Mouse (Mus musculus): ENCODE data around the gene Gm42906. TPM values are rescaled to one million over a fixed set of nuclear protein-coding genes. Genes with fewer than 3 reads are reported as not detected.

The Gm42906 gene
- total RNA-seq, 2 experiments from 2014 or later, result not detected

- DNase-seq (ENCODE audit: low spot score in 2 of 2), result no peak
Observed at GRCm38 (mm10) chr5:151154780-151155179, 273.2 kb downstream of the Gm42906 start.

GRCm38 (mm10) chr5:151154030-151154429 is 273.9 kb downstream of the Gm42906 start:
- DNase-seq (ENCODE audit: low spot score in 2 of 2), result no peak

DNA sequence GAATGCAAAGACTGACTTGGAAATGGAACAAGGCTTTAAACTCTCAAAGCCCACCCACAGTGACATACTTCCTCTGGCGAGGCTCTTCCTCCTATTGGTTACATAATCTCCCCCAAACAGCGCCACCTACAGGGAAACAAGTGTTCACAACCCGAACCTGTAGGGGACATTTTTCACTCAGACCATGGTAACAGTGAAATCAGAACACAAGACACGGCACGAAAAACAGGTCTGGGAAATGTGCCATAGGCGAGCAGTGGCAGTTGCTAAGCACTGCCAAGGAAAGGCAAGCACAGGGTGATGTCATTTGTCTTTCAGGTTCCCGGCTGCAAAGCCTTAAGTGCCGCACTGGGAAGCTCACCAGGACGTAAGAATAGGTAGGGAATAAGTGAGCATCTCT is 276.4 kb downstream of the Gm42906 start:
- DNase-seq (ENCODE audit: low spot score in 2 of 2), result peak; percentile 43 to 48

GRCm38 (mm10) chr5:151149509-151149908 is 278.5 kb downstream of the Gm42906 start:
- no peak for DNase-seq (ENCODE audit: low spot score in 2 of 2)

- no peak for DNase-seq (ENCODE audit: low spot score in 2 of 2)
Observed at GRCm38 (mm10) chr5:151148079-151148478, 279.9 kb downstream of the Gm42906 start.

DNA sequence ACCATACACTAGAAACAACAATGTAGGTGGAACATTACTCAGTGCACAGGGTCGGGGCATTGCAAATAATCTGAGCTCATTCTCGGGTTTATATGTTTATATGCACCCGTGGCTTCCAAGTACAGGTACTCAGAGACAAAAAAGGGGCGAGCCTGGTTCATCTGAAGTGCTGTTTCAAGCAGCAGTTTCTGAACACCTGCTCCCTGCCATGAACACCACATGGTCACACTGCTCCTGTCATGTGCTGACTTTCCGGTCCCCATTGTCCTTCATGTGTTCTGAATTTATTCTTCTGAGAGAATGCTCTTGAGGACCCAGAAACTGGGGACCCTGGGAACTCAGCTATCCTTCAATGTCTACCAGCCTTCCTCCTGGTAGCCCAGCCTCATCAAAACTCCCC is 282.2 kb downstream of the Gm42906 start:
- no peak for DNase-seq (ENCODE audit: low spot score in 2 of 2)

DNA sequence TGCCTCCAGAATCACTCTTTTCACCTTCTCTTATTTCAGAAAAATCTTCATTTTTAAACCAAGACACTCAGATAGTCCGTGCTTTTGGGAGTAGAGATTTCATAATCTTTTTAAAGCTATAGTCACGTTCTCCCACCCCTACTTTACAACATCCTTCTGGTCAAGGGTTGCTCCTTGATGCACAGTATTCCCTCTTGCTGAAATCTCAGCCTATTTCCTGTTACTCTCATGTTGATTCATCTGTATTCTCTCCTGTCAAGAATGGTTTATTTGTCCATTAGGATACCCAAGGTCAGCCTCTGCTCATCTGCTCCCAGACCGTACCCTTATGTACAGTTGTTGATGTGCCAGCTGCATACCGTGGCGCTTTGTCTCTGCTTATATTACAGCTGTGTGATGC is 284.0 kb downstream of the Gm42906 start:
- no peak for DNase-seq (ENCODE audit: low spot score in 2 of 2)

DNA sequence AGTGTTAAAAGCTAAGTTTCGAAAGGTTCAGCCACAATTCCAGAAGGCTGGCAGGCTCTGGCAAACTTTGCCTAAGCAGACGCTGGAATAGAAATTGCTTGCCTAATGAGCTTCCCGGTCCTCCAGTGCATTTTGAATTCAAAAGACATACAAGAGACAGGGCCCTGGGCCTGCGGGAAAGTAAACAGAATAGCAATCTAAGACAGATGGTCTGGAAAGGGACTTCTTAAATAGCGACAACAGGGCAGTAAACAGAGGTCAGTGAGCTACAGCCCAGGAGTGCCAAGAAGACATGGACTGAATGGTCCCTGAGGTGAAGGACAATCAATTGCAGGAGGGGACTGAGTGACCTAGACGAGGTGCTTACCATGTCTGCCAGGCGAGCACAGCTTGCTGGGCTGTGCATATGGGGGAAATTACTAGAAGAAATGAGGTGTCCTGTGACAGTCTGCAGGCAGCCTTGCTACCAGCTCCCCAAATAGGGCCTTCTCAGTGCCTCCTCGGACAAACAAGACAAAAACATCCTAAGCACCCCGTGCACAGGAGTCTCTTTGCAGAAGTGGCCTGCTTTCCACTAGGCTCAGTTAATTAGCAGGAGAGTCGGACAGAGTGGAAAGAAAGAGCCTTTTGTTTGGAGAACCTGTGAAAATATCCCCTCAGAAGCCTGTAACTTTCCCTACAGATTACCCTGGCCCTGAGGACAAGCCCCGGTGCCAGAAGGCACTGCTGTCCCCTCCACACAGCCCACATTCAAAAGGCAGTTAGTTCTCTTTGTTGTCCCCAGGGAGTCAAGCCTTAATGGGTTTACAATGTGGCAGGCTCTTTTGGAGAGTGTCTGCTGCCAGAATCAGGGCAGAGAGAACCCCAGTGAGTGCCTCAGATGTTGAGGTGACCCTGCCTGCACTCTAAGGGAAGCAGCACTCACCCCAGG is 285.0 kb downstream of the Gm42906 start:
- DNase-seq (ENCODE audit: low spot score in 2 of 2), result peak; percentile 28 to 45

- DNase-seq (ENCODE audit: low spot score in 2 of 2), result peak in 1 of 2 experiments; percentile 35
Observed at GRCm38 (mm10) chr5:151142241-151142640, 285.7 kb downstream of the Gm42906 start.

DNA sequence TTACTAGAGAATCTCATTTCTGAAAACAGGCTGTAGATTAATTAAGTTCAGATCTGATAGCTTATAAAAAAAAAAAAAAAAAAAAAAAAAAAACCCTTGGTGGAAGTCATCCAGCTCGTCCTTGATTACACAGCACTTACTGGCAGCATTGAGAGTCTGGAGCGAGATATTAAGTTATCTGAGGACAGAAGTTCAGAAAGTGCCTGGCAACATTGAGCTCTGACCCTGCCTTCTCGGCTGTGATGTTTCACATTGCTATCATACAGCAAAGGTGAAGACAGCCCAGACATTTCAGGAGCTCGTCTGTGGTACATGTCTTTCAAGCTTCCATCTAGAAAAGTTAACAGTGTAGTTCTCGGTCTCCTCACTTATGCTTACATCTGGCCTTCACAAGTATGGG is 290.1 kb downstream of the Gm42906 start:
- no peak for DNase-seq (ENCODE audit: low spot score in 2 of 2)

DNA sequence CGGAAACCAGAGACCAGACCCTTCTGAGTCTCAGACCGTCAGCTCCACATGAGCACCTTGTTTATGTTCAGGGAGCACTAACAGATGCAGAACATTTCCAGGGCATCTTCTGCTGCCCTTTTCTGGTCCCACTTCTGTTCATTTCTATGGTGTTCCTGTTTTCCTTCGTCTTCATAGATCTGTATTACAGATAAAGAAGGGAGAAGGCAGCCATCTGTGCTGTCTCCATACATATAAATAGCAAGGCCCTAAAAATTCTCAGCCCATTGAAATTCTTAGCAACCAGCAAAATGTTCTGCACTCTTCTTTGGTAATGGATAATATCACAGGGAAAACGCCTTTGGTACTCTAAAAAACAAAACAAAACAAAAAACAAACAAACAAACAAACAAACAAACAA is 290.7 kb downstream of the Gm42906 start:
- DNase-seq (ENCODE audit: low spot score in 2 of 2), result no peak

GRCm38 (mm10) chr5:151135965-151136364 is 292.0 kb downstream of the Gm42906 start:
- no peak for DNase-seq (ENCODE audit: low spot score in 2 of 2)

- DNase-seq (ENCODE audit: low spot score in 2 of 2), result no peak
Observed at GRCm38 (mm10) chr5:151135078-151135826, 292.7 kb downstream of the Gm42906 start.

DNA sequence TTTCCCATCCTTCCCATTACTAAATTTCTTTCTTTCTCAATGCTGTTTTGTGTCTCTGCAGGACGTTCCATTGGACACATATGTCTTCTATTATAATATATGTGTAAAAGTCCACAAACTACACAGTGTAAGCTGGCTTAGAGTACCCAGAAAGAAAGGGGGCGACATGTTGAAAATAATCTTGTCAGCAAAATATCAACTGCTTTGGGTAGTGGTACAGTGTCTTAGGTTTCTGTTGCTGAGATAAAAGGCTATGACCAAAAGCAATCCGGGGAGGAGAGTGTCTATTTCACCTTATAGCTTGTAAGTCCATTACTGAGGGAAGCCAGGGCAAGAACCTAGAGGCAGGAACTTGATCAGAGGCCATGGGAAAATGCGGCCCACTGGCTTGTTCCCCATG is 293.8 kb downstream of the Gm42906 start:
- no peak for DNase-seq (ENCODE audit: low spot score in 2 of 2)

DNA sequence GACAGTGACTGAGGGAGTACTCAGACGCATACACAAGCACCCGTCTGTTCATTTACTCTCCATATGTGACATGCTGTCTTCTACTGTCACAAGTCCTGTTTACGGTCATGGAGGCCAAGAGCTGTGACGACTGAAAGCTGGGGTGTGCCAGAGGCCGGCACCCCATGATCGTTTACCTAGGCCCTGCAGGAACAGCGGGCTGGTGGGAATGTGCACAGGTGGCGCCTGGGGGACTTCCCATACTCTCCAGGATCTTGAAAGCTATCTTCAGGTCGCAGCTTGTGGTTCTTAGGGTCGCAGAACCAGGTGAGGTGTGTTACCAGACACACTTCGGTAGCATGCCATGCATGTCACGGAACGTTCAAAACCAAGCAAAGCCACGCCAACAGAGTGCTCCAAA is 294.2 kb downstream of the Gm42906 start:
- no peak for DNase-seq (ENCODE audit: low spot score in 2 of 2)

GRCm38 (mm10) chr5:151129762-151130161 is 298.2 kb downstream of the Gm42906 start:
- no peak for DNase-seq (ENCODE audit: low spot score in 2 of 2)

GRCm38 (mm10) chr5:151127298-151127717 is 300.7 kb downstream of the Gm42906 start:
- DNase-seq (ENCODE audit: low spot score in 2 of 2), result no peak

DNA sequence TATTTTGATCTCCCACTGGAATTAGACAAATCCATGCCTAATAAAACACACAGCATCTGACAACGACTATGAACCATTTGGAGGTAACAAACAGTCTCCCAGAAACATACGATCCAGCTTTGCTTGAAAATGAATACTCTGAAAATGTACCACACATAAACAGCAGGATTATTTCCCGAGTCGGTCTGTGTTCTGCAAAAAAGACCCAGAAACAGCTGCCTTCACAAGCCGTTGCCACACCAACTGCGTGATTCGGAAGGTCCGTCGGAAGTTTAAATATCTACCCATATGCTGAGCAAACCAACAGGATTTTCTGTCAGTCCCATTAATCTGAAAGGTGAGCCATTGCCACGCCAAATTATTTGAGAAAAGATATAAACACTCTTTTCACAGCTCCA is 301.4 kb downstream of the Gm42906 start:
- DNase-seq (ENCODE audit: low spot score in 2 of 2), result no peak

GRCm38 (mm10) chr5:151125985-151126607 is 301.9 kb downstream of the Gm42906 start:
- DNase-seq (ENCODE audit: low spot score in 2 of 2), result no peak

- DNase-seq (ENCODE audit: low spot score in 2 of 2), result no peak
Observed at GRCm38 (mm10) chr5:151117846-151118245, 310.1 kb downstream of the Gm42906 start.

DNA sequence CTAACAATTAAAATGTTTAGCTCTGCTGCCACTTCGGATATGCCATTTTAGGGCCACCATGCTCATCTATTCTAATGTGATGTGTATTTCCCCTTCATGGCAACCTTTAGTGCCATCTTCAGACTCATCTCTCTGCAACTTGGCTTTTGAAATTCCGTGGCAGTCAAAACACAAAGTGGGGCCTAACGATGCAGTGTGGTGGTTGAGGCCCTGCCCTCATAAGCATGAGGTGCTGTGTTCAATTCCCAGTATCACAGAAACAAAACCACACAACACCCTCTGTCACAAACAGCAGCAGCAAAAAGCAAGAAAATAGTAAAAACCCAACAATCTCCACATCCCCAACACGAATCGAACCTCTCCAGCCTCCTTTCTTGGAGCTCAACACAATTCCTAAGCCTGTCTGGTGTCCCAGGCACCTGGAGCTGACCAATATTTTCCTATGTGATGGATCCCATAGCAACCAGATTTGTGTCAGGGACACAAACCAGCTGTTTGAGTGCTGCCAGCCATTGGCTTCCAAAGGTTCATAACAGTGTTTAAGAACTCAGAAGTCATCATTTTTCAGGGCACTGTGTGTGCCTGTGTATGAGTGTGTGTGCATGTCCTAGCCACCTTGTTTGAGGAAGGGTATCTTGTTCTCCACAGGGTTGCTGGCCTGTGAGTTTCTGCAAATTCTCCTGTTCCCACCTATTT is 311.6 kb downstream of the Gm42906 start:
- DNase-seq (ENCODE audit: low spot score in 2 of 2), result no peak
